50 mouse cellular contexts compared by ENCODE assay signal in the genomic region with DNA sequence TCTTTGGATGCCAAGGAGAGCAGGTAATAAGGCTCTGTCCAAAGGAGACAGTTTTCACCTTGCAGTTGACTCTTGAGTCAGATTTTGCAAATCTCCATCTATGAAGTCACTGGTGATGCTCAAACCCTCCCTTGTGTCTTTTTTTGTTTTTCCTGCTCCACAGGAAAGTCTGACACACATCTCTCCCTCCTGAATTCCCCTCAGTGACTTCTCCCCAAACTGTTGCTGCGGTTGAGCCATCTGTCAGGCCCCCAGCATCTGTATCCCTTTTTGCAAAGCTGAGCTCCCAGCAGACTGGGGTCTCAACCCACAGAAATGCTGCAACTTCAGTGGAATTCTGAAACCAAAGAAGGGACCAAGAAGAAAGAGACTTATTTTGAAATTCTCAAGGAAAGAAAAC. TPM values are rescaled to one million over a fixed set of nuclear protein-coding genes. Genes with fewer than 3 reads are reported as not detected.
"Had no signal": no experiment of that assay in that cellular context is flagged by ENCODE, and none has a peak within 500 bp of the region (broad histone marks: within the 10 kb centered on the region; RNA-seq: fewer than 3 reads in every experiment).

No protein-coding gene starts in this region.

- DNase-seq: heart, postnatal 10 days; heart, postnatal 14 days; heart, postnatal 36 days; heart, postnatal 4 days; kidney, adult 11 months; kidney, adult 18-20 months; kidney, adult 2 months; kidney, adult 8-10 months; kidney, adult 9 months; kidney, postnatal 10 days; kidney, postnatal 14 days; kidney, postnatal 25 days; kidney, postnatal 36 days; kidney, postnatal 4 days; layer of hippocampus, adult 9-11 months; layer of hippocampus, postnatal 36 days had no signal

- H3K4me3 ChIP-seq: heart, embryonic 12.5 days; heart, embryonic 13.5 days; heart, embryonic 15.5 days; hindbrain, embryonic 12.5 days; hindbrain, embryonic 13.5 days; hindbrain, embryonic 15.5 days; intestine, embryonic 15.5 days; kidney, embryonic 15.5 days; layer of hippocampus, adult 2 months; left cerebral cortex, adult 2 months had no signal

- H3K36me3 ChIP-seq: heart, embryonic 12.5 days; heart, embryonic 13.5 days; heart, embryonic 15.5 days; hindbrain, embryonic 12.5 days; hindbrain, embryonic 13.5 days; hindbrain, embryonic 15.5 days; intestine, embryonic 15.5 days; kidney, embryonic 15.5 days had no signal

- H3K4me1 ChIP-seq: heart, embryonic 12.5 days; heart, embryonic 13.5 days; heart, embryonic 15.5 days; hindbrain, embryonic 12.5 days; hindbrain, embryonic 13.5 days; hindbrain, embryonic 15.5 days; intestine, embryonic 15.5 days; kidney, embryonic 15.5 days had no signal

- H3K4me2 ChIP-seq: heart, embryonic 12.5 days; heart, embryonic 13.5 days; heart, embryonic 15.5 days; hindbrain, embryonic 12.5 days; hindbrain, embryonic 13.5 days; hindbrain, embryonic 14.5 days; hindbrain, embryonic 15.5 days; intestine, embryonic 15.5 days; kidney, embryonic 15.5 days had no signal

- H3K27ac ChIP-seq: heart, embryonic 13.5 days; heart, embryonic 15.5 days; hindbrain, embryonic 12.5 days; hindbrain, embryonic 13.5 days; hindbrain, embryonic 14.5 days; hindbrain, embryonic 15.5 days; hindbrain, postnatal 0 days; intestine, embryonic 15.5 days; kidney, embryonic 15.5 days; kidney, postnatal 0 days; layer of hippocampus, adult 2 months; left cerebral cortex, adult 2 months had no signal

- H3K9me3 ChIP-seq: heart, embryonic 12.5 days; heart, embryonic 13.5 days; heart, embryonic 15.5 days; hindbrain, embryonic 12.5 days; hindbrain, embryonic 13.5 days; hindbrain, embryonic 15.5 days; intestine, embryonic 15.5 days; kidney, embryonic 15.5 days had no signal

- H3K9ac ChIP-seq: heart, embryonic 12.5 days; heart, embryonic 13.5 days; heart, embryonic 15.5 days; hindbrain, embryonic 12.5 days; hindbrain, embryonic 13.5 days; hindbrain, embryonic 14.5 days; hindbrain, embryonic 15.5 days; intestine, embryonic 15.5 days; kidney, embryonic 15.5 days had no signal

- H3K27me3 ChIP-seq: heart, embryonic 12.5 days; heart, embryonic 13.5 days; heart, embryonic 15.5 days; hindbrain, embryonic 12.5 days; hindbrain, embryonic 13.5 days; hindbrain, embryonic 15.5 days; intestine, embryonic 15.5 days; kidney, embryonic 15.5 days had no signal

RNA-seq across cellular contexts. Expression of a gene that starts 17.9 kb away (rescaled TPM):
- total RNA-seq: heart, postnatal 10 days; heart, postnatal 14 days; heart, postnatal 25 days; heart, postnatal 36 days; heart, postnatal 4 days; hematopoietic stem cell, adult 5-6 weeks; hindbrain, postnatal 0 days; layer of hippocampus, adult 18-20 months; layer of hippocampus, adult 2 months; layer of hippocampus, adult 8-10 months; layer of hippocampus, postnatal 10 days; layer of hippocampus, postnatal 14 days; layer of hippocampus, postnatal 25 days; layer of hippocampus, postnatal 36 days; left cerebral cortex, adult 18-20 months; left cerebral cortex, adult 2 months; left cerebral cortex, adult 8-10 months had no signal
- polyA plus RNA-seq: heart, embryonic 12.5 days; heart, embryonic 13.5 days; heart, embryonic 14.5 days; heart, embryonic 15.5 days; heart, embryonic 16.5 days; heart, postnatal 0 days; hindbrain, embryonic 11.5 days; hindbrain, embryonic 12.5 days; hindbrain, embryonic 13.5 days; hindbrain, embryonic 14.5 days; hindbrain, embryonic 15.5 days; hindbrain, embryonic 16.5 days; hindbrain, postnatal 0 days; inflammation-experienced regulatory T-cells, adult 6 months; intestine, embryonic 14.5 days; intestine, embryonic 15.5 days; intestine, embryonic 16.5 days; intestine, postnatal 0 days; kidney, adult 2 months; kidney, embryonic 14.5 days; kidney, embryonic 15.5 days; kidney, embryonic 16.5 days; kidney, postnatal 0 days; large intestine, adult 2 months had no signal

RNA-seq across cellular contexts. Expression of a gene that starts 47.9 kb away (rescaled TPM):
- total RNA-seq: heart, postnatal 10 days; heart, postnatal 14 days; heart, postnatal 25 days; heart, postnatal 36 days; heart, postnatal 4 days; hematopoietic stem cell, adult 5-6 weeks had no signal
- polyA plus RNA-seq: heart, embryonic 13.5 days; heart, embryonic 14.5 days; heart, embryonic 15.5 days; heart, embryonic 16.5 days; heart, postnatal 0 days; inflammation-experienced regulatory T-cells, adult 6 months; intestine, embryonic 14.5 days; intestine, embryonic 16.5 days; intestine, postnatal 0 days; kidney, adult 2 months; kidney, embryonic 14.5 days; kidney, embryonic 15.5 days; kidney, embryonic 16.5 days; kidney, postnatal 0 days; large intestine, adult 2 months had no signal

RNA-seq across cellular contexts. Expression of a gene that starts 48.1 kb away (rescaled TPM):
- total RNA-seq: heart, postnatal 10 days; heart, postnatal 14 days; heart, postnatal 25 days; heart, postnatal 36 days; heart, postnatal 4 days; hematopoietic stem cell, adult 5-6 weeks; hindbrain, postnatal 0 days; layer of hippocampus, adult 18-20 months; layer of hippocampus, adult 2 months; layer of hippocampus, adult 8-10 months; layer of hippocampus, postnatal 10 days; layer of hippocampus, postnatal 14 days; layer of hippocampus, postnatal 25 days; layer of hippocampus, postnatal 36 days; left cerebral cortex, adult 18-20 months; left cerebral cortex, adult 2 months; left cerebral cortex, adult 8-10 months had no signal
- polyA plus RNA-seq: heart, embryonic 12.5 days; heart, embryonic 13.5 days; heart, embryonic 14.5 days; heart, embryonic 15.5 days; heart, embryonic 16.5 days; heart, postnatal 0 days; hindbrain, embryonic 11.5 days; hindbrain, embryonic 12.5 days; hindbrain, embryonic 13.5 days; hindbrain, embryonic 14.5 days; hindbrain, embryonic 15.5 days; hindbrain, embryonic 16.5 days; hindbrain, postnatal 0 days; inflammation-experienced regulatory T-cells, adult 6 months; intestine, embryonic 14.5 days; intestine, embryonic 15.5 days; intestine, embryonic 16.5 days; intestine, postnatal 0 days; kidney, adult 2 months; kidney, embryonic 14.5 days; kidney, embryonic 15.5 days; kidney, embryonic 16.5 days; kidney, postnatal 0 days; large intestine, adult 2 months had no signal
